Mouse (Mus musculus): Measurements from ENCODE around the gene Cald1.

Cald1 gene

GRCm38 (mm10) chr6:34717651-34718050 lies 119.4 kb downstream of the Cald1 start:
- Histone ChIP-seq H3K27me3 (ENCODE audit: insufficient read depth, low read length) (no peaks in the 10 kb centered on the region), H3K36me3 (ENCODE audit: insufficient read depth, low read length) (no peaks in the 10 kb centered on the region), H3K4me1 (replicated peaks; ENCODE audit: low read depth, low read length) (peaks cover 21% of the 10 kb centered on the region), H3K4me3 (replicated peaks; ENCODE audit: low read length) (no peak overlapping the region), H3K9me3 (ENCODE audit: low read length) (peaks cover 8% of the 10 kb centered on the region; the same call in 1 of the 2 replicates)
- no peak for TF ChIP-seq CTCF (conservative IDR thresholded peaks at IDR 0.05; ENCODE audit: low read length)
- no peak for TF ChIP-seq POU5F1 (IDR thresholded peaks at IDR 0.05; ENCODE audit: borderline replicate concordance, low read length)
- TF ChIP-seq NANOG (IDR thresholded peaks at IDR 0.05; ENCODE audit: borderline replicate concordance, low read length), result no peak

GRCm38 (mm10) chr6:34719141-34719680 lies 120.9 kb downstream of the Cald1 start:
- Histone ChIP-seq H3K27me3 (ENCODE audit: insufficient read depth, low read length) (no peaks in the 10 kb centered on the region), H3K36me3 (ENCODE audit: insufficient read depth, low read length) (no peaks in the 10 kb centered on the region), H3K4me3 (replicated peaks; ENCODE audit: low read length) (no peak overlapping the region), H3K4me1 (replicated peaks; ENCODE audit: low read depth, low read length) (peaks cover 21% of the 10 kb centered on the region), H3K9me3 (ENCODE audit: low read length) (peaks cover 8% of the 10 kb centered on the region; the same call in 1 of the 2 replicates)
- TF ChIP-seq CTCF (conservative IDR thresholded peaks at IDR 0.05; ENCODE audit: low read length) (no peak), NANOG (IDR thresholded peaks at IDR 0.05; ENCODE audit: borderline replicate concordance, low read length) (no peak), POU5F1 (IDR thresholded peaks at IDR 0.05; ENCODE audit: borderline replicate concordance, low read length) (no peak)

- H3K27me3 ChIP-seq (ENCODE audit: insufficient read depth, low read length), result no peaks in the 10 kb centered on the region
- peaks cover 8% of the 10 kb centered on the region; the same call in 1 of the 2 replicates for H3K9me3 ChIP-seq (ENCODE audit: low read length)
- H3K4me1 ChIP-seq (replicated peaks; ENCODE audit: low read depth, low read length), result peaks cover 21% of the 10 kb centered on the region
- H3K4me3 ChIP-seq (replicated peaks; ENCODE audit: low read length), result no peak overlapping the region
- no peak for TF ChIP-seq NANOG (IDR thresholded peaks at IDR 0.05; ENCODE audit: borderline replicate concordance, low read length)
- no peak for TF ChIP-seq POU5F1 (IDR thresholded peaks at IDR 0.05; ENCODE audit: borderline replicate concordance, low read length)
- TF ChIP-seq CTCF (conservative IDR thresholded peaks at IDR 0.05; ENCODE audit: low read length), result no peak
- no peaks in the 10 kb centered on the region for H3K36me3 ChIP-seq (ENCODE audit: insufficient read depth, low read length)
Measured at GRCm38 (mm10) chr6:34720447-34720846, 122.1 kb downstream of the Cald1 start.

GRCm38 (mm10) chr6:34721740-34722139 lies 123.4 kb downstream of the Cald1 start:
- Histone ChIP-seq H3K4me1 (replicated peaks; ENCODE audit: low read depth, low read length) (peaks cover 22% of the 10 kb centered on the region), H3K9me3 (ENCODE audit: low read length) (no peaks in the 10 kb centered on the region), H3K36me3 (ENCODE audit: insufficient read depth, low read length) (no peaks in the 10 kb centered on the region), H3K4me3 (replicated peaks; ENCODE audit: low read length) (no peak overlapping the region), H3K27me3 (ENCODE audit: insufficient read depth, low read length) (no peaks in the 10 kb centered on the region)
- TF ChIP-seq NANOG (IDR thresholded peaks at IDR 0.05; ENCODE audit: borderline replicate concordance, low read length) (no peak), CTCF (conservative IDR thresholded peaks at IDR 0.05; ENCODE audit: low read length) (no peak)

GRCm38 (mm10) chr6:34722660-34723059 lies 124.4 kb downstream of the Cald1 start:
- Histone ChIP-seq H3K9me3 (ENCODE audit: low read length) (no peaks in the 10 kb centered on the region), H3K36me3 (ENCODE audit: insufficient read depth, low read length) (no peaks in the 10 kb centered on the region), H3K4me1 (replicated peaks; ENCODE audit: low read depth, low read length) (peaks cover 22% of the 10 kb centered on the region), H3K27me3 (ENCODE audit: insufficient read depth, low read length) (no peaks in the 10 kb centered on the region), H3K4me3 (replicated peaks; ENCODE audit: low read length) (no peak overlapping the region)
- TF ChIP-seq NANOG (IDR thresholded peaks at IDR 0.05; ENCODE audit: borderline replicate concordance, low read length) (no peak), CTCF (conservative IDR thresholded peaks at IDR 0.05; ENCODE audit: low read length) (no peak), POU5F1 (IDR thresholded peaks at IDR 0.05; ENCODE audit: borderline replicate concordance, low read length) (no peak)

- H3K4me1 ChIP-seq (replicated peaks; ENCODE audit: low read depth, low read length), result peaks cover 17% of the 10 kb centered on the region
- no peak overlapping the region for H3K4me3 ChIP-seq (replicated peaks; ENCODE audit: low read length)
- no peaks in the 10 kb centered on the region for H3K27me3 ChIP-seq (ENCODE audit: insufficient read depth, low read length)
- no peak for TF ChIP-seq NANOG (IDR thresholded peaks at IDR 0.05; ENCODE audit: borderline replicate concordance, low read length)
- TF ChIP-seq POU5F1 (IDR thresholded peaks at IDR 0.05; ENCODE audit: borderline replicate concordance, low read length), result no peak
- TF ChIP-seq CTCF (conservative IDR thresholded peaks at IDR 0.05; ENCODE audit: low read length), result no peak
- H3K36me3 ChIP-seq (ENCODE audit: insufficient read depth, low read length), result no peaks in the 10 kb centered on the region
- no peaks in the 10 kb centered on the region for H3K9me3 ChIP-seq (ENCODE audit: low read length)
Measured at GRCm38 (mm10) chr6:34723250-34723904, 125.1 kb downstream of the Cald1 start.

GRCm38 (mm10) chr6:34725660-34726059 lies 127.4 kb downstream of the Cald1 start:
- peaks cover 8% of the 10 kb centered on the region for H3K4me1 ChIP-seq (replicated peaks; ENCODE audit: low read depth, low read length)
- H3K4me3 ChIP-seq (replicated peaks; ENCODE audit: low read length), result no peak overlapping the region
- TF ChIP-seq NANOG (IDR thresholded peaks at IDR 0.05; ENCODE audit: borderline replicate concordance, low read length), result no peak
- no peak for TF ChIP-seq POU5F1 (IDR thresholded peaks at IDR 0.05; ENCODE audit: borderline replicate concordance, low read length)
- TF ChIP-seq CTCF (conservative IDR thresholded peaks at IDR 0.05; ENCODE audit: low read length), result no peak
- no peaks in the 10 kb centered on the region for H3K36me3 ChIP-seq (ENCODE audit: insufficient read depth, low read length)
- H3K27me3 ChIP-seq (ENCODE audit: insufficient read depth, low read length), result no peaks in the 10 kb centered on the region
- peaks cover 11% of the 10 kb centered on the region for H3K9me3 ChIP-seq (ENCODE audit: low read length)

GRCm38 (mm10) chr6:34726104-34726503 lies 127.8 kb downstream of the Cald1 start:
- peaks cover 8% of the 10 kb centered on the region for H3K4me1 ChIP-seq (replicated peaks; ENCODE audit: low read depth, low read length)
- no peak overlapping the region for H3K4me3 ChIP-seq (replicated peaks; ENCODE audit: low read length)
- no peak for TF ChIP-seq POU5F1 (IDR thresholded peaks at IDR 0.05; ENCODE audit: borderline replicate concordance, low read length)
- no peak for TF ChIP-seq CTCF (conservative IDR thresholded peaks at IDR 0.05; ENCODE audit: low read length)
- no peak for TF ChIP-seq NANOG (IDR thresholded peaks at IDR 0.05; ENCODE audit: borderline replicate concordance, low read length)
- no peaks in the 10 kb centered on the region for H3K27me3 ChIP-seq (ENCODE audit: insufficient read depth, low read length)
- H3K9me3 ChIP-seq (ENCODE audit: low read length), result peaks cover 11% of the 10 kb centered on the region
- no peaks in the 10 kb centered on the region for H3K36me3 ChIP-seq (ENCODE audit: insufficient read depth, low read length)
